Mouse (Mus musculus): ENCODE measurements at regions not wholly inside any gene's neighbourhood (a gene's known extent, or its start where the extent isn't known, plus 50 kb on each side); places are given as distances from the start of the nearest gene placed in this dataset.

DNA sequence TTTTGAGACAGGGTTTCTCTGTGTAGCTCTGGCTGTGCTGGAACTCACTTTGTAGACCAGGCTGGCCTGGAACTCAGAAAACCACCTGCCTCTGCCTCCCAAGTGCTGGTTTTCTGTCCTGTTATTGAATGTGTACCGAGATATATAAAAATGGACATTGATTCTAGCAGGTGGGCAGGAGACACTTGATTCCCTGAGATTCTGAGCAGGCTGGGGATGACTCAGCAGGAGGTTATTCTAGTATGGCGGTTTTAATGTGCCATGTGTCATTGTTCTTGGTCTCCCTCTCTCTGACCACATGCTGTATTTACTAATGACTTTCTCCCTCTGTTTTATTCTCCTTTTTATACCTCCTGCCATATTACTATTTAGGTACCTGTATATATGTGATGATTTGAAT is 517.2 kb upstream of the Pkn2 start:
- no peak for TF ChIP-seq CTCF (conservative IDR thresholded peaks at IDR 0.05; ENCODE audit: low read length)
- no peak for TF ChIP-seq NANOG (IDR thresholded peaks at IDR 0.05; ENCODE audit: borderline replicate concordance, low read length)
- no peak for TF ChIP-seq POU5F1 (IDR thresholded peaks at IDR 0.05; ENCODE audit: borderline replicate concordance, low read length)
